Mouse (Mus musculus) megakaryocyte, embryonic 14.5 days (primary cell): ENCODE measurements at regions not wholly inside any gene's neighbourhood (a gene's known extent, or its start where the extent isn't known, plus 50 kb on each side); places are given as distances from the start of the nearest gene placed in this dataset.

ENCODE experiments used
- FLI1 ChIP-seq: IDR thresholded peaks from 2 replicates; pipeline ENCODE4 v1.6.1; 2012; ENCODE audit warnings: low read length, inconsistent platforms, mixed read lengths
- GATA1 ChIP-seq: IDR thresholded peaks from 3 replicates; pipeline ENCODE4 v1.6.1; 2012; ENCODE audit warnings: mixed read lengths, low read length, inconsistent platforms, borderline replicate concordance

- TF ChIP-seq GATA1 (no peak), FLI1 (no peak)
Observed at GRCm38 (mm10) chr15:36893407-36893969, 114.1 kb downstream of the Zfp706 start.
